Mouse (Mus musculus): ENCODE measurements around the gene Gm26727.
"Not testable (repeated sequence)": the region's sequence is repeated elsewhere in the genome, so short reads cannot be mapped to it uniquely, and the experiment has no call there.

Gene Gm26727

GRCm38 (mm10) chr2:67433081-67433480 is at the start of gene Gm26727:
TSS of gene Gm26727 (minus strand) at chr2:67433181.
- DNase-seq (ENCODE audit: low read depth in 2 of 2, low spot score in 2 of 2): no peak

GRCm38 (mm10) chr2:67481051-67481450 is 48.1 kb upstream of the Gm26727 start:
- DNase-seq (ENCODE audit: low read depth in 2 of 2, low spot score in 2 of 2): no peak

- DNase-seq (ENCODE audit: low read depth in 2 of 2, low spot score in 2 of 2): no peak
These were observed 44.8 kb upstream of the Gm26727 start for GRCm38 (mm10) chr2:67477753-67478152.

GRCm38 (mm10) chr2:67470030-67470429 is 37.0 kb upstream of the Gm26727 start:
- not testable (repeated sequence) for DNase-seq (ENCODE audit: low read depth in 2 of 2, low spot score in 2 of 2)

GRCm38 (mm10) chr2:67467036-67467435 is 34.1 kb upstream of the Gm26727 start:
- no peak for DNase-seq (ENCODE audit: low read depth in 2 of 2, low spot score in 2 of 2)

- no peak for DNase-seq (ENCODE audit: low read depth in 2 of 2, low spot score in 2 of 2)
These were observed 27.9 kb upstream of the Gm26727 start for GRCm38 (mm10) chr2:67460857-67461256.

GRCm38 (mm10) chr2:67447206-67447605 is 14.2 kb upstream of the Gm26727 start:
- DNase-seq (ENCODE audit: low read depth in 2 of 2, low spot score in 2 of 2): no peak

- no peak for DNase-seq (ENCODE audit: low read depth in 2 of 2, low spot score in 2 of 2)
These were observed 13.8 kb upstream of the Gm26727 start for GRCm38 (mm10) chr2:67446772-67447171.

- DNase-seq (ENCODE audit: low read depth in 2 of 2, low spot score in 2 of 2): no peak
These were observed 12.8 kb upstream of the Gm26727 start, which contains the start of gene Xirp2 for GRCm38 (mm10) chr2:67445780-67446179. TSS of gene Xirp2 (plus strand) at chr2:67446002.

- no peak for DNase-seq (ENCODE audit: low read depth in 2 of 2, low spot score in 2 of 2)
These were observed 5.3 kb upstream of the Gm26727 start for GRCm38 (mm10) chr2:67438309-67438708.

GRCm38 (mm10) chr2:67422799-67423198 is 10.2 kb downstream of the Gm26727 start:
- no peak for DNase-seq (ENCODE audit: low read depth in 2 of 2, low spot score in 2 of 2)

- no peak for DNase-seq (ENCODE audit: low read depth in 2 of 2, low spot score in 2 of 2)
These were observed 12.1 kb downstream of the Gm26727 start for GRCm38 (mm10) chr2:67420853-67421252.

GRCm38 (mm10) chr2:67413425-67413824 is 19.6 kb downstream of the Gm26727 start, which contains the start of gene Gm21830:
TSS of gene Gm21830 (plus strand) at chr2:67413725.
- not testable (repeated sequence) for DNase-seq (ENCODE audit: low read depth in 2 of 2, low spot score in 2 of 2)
